Mouse (Mus musculus) skeletal muscle tissue, adult 2 months (tissue): Measurements from ENCODE around the gene Ptgr2.
A peak's percentile ranks its signal among the peaks of the same experiment; 100 is the strongest.
"Not testable (repeated sequence)": the region's sequence is repeated elsewhere in the genome, so short reads cannot be mapped to it uniquely, and the experiment has no call there.

Source experiments
- DNase-seq: peaks from one replicate; pipeline ENCODE4 v3.0.0-alpha.2; 2012; ENCODE audit warnings: low read depth, low spot score

Ptgr2 gene

DNA sequence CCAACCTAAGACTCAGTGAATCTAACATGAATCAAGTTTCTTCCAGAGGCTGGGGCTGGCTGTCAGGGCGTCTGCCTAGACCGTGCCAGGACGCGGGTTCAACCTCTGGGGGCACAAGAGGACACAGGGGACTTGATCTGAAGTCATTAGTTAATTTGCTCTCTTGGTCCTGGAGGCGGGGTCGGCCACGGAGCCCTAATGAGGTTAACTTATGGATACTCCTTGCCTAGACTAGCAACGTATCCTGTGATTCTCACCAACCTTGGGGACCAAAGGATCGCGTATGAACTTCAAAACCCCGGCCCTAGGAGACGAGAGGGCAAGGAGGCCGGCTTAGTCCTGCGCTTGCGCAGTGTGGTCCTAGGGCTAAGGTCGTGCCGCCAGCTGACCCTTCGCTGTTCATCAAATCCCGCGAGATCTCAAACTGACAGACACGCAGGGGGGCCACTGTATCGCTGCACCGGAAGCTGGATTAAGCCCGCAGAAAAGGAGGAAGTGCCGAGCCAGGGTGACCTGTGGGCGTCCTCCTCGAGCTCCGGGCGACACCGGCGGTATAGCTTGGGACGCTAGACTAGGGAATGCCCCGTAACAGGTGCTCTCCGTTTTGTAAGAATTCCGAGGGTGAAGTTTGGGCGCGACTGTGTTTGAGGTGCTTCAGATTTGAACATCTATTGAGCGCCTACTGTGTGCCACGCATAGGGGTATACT lies at the start of gene Ptgr2:
Ptgr2 (plus strand) TSS at position 348 of the 708 bp plus-strand sequence.
- peak; percentile 99 for DNase-seq

- no peak for DNase-seq
Measured at GRCm38 (mm10) chr12:84235577-84235976, 49.5 kb upstream of the Ptgr2 start.

- no peak for DNase-seq
Measured at GRCm38 (mm10) chr12:84235981-84236752, 48.9 kb upstream of the Ptgr2 start.

GRCm38 (mm10) chr12:84237036-84237435 lies 48.0 kb upstream of the Ptgr2 start:
- DNase-seq: not testable (repeated sequence)

DNA sequence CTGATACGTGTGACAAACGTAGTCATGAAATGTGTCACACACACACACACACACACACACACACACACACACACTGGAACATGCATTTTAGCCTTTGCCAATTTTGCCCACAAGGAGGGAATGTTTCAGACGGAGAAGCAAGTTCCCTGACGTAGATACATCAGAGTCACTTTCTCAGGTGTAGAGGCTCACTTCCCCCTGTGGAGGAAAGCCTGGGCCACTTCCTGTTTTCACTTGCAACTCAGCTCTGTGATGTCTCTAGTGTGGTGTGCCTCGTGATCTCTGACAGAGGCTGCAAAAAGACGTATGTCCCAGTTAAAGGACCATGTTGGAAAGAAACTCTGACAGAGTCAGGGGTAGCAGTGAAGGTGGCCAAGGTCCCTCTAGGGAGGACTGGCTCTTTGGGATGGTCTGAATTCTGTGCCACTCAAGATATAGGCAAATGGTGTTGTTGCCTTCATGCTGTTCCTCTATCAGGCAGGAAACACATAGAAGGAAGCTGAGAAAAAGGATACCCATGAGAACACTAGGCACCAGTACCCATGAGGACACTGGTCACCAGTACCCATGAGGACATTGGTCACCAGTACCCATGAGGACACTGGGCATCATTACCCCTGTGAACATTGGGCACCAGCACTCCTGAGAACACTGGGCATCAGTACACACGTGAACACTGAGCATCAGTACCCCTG lies 41.8 kb upstream of the Ptgr2 start:
- peak; percentile 32 for DNase-seq

DNA sequence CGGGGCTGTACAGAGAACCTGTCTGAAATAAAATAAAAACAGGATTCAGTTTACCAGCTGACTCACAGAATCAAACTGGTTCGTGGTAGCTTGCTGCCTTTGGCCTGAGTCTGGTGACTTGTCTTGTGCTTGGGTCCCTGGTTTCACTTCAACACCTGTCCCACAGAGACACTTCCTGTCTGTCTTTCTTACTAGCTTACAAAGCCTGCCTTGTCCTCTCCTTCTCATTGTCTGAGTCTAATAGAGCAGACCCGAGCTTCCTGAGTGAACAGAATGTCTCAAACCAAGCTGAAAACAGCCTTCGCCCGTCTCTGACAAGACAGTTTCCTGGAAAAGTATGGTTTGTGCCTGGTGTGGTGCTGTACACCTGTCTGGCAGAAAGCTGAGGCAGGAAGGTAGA lies 39.3 kb upstream of the Ptgr2 start:
- no peak for DNase-seq

GRCm38 (mm10) chr12:84249217-84249616 lies 35.8 kb upstream of the Ptgr2 start:
- DNase-seq: peak; percentile 70

- DNase-seq: no peak
Measured at GRCm38 (mm10) chr12:84252811-84253210, 32.2 kb upstream of the Ptgr2 start.

GRCm38 (mm10) chr12:84254886-84255285 lies 30.1 kb upstream of the Ptgr2 start:
- DNase-seq: no peak

GRCm38 (mm10) chr12:84260363-84260762 lies 24.7 kb upstream of the Ptgr2 start:
- no peak for DNase-seq

- DNase-seq: no peak
Measured at GRCm38 (mm10) chr12:84267264-84267663, 17.8 kb upstream of the Ptgr2 start.

GRCm38 (mm10) chr12:84273366-84273765 lies 11.7 kb upstream of the Ptgr2 start:
- DNase-seq: no peak

GRCm38 (mm10) chr12:84275288-84275687 lies 9.7 kb upstream of the Ptgr2 start:
- peak; percentile 47 for DNase-seq

DNA sequence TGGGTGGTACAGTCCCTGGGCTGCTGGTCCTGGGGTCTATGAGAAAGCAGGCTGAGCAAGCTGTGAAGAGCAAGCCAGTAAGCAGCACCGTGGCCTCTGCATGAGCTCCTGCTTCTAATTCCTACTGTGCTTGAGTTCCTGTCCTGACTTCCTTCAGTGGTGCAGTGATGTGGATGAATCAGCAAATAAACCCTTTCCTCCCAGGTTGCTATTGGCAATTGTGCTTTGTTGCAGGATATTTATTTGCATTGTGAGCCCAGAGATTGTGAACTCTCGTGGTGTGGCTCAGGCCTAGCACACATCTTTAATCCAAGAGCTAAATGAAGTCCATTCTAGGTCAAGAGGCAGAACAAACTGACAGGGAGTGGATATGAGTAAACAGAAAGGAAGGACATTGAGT lies 8.7 kb upstream of the Ptgr2 start:
- no peak for DNase-seq

- no peak for DNase-seq
Measured at GRCm38 (mm10) chr12:84276799-84277198, 8.2 kb upstream of the Ptgr2 start.

GRCm38 (mm10) chr12:84277832-84278231 lies 7.2 kb upstream of the Ptgr2 start:
- no peak for DNase-seq

DNA sequence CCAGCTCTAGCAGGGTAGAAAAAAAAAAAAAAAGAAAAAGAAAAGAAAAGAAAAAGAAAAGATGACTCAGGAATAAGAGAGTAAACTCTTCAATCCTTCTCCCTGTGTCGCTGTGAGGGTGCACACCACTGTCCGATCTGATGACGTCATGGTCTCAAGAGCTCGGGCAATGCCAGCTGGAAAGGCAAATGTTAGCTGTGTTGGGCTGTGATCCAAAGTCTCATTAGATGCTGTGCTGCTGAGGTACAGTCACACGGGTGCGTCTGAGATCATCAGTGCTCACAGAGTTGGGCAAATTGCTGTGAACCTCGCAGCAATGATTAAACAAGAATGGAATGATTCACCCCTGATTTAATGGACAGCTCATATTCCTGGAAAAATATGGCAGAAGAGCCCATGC lies 6.1 kb upstream of the Ptgr2 start:
- no peak for DNase-seq

GRCm38 (mm10) chr12:84284391-84284790 lies 641 bp upstream of the Ptgr2 start:
- DNase-seq: no peak

DNA sequence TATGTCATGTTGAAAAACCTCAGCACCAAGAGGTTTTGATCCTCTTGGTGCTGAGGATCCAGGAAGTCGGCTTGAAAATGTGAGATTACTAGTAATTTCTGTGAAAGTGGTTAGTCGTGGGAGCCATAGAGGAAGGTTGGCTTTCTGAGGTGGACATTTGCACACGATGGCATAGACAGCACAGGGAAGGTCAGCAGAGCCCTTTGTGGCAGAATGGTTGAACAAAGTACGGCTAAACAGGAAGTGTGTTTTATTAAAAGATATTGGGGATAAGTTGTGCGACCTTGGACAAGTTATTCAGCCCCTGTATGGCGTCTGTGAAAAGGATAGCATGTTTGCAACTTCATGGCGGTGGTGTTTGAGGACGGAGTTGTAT lies 549 bp downstream of the Ptgr2 start:
- no peak for DNase-seq

- no peak for DNase-seq
Measured at GRCm38 (mm10) chr12:84288461-84288860, 3.4 kb downstream of the Ptgr2 start.

GRCm38 (mm10) chr12:84297851-84298250 lies 12.8 kb downstream of the Ptgr2 start:
- no peak for DNase-seq

GRCm38 (mm10) chr12:84299265-84299664 lies 14.2 kb downstream of the Ptgr2 start:
- DNase-seq: no peak

GRCm38 (mm10) chr12:84304101-84304500 lies 19.1 kb downstream of the Ptgr2 start:
- DNase-seq: no peak
